Mouse (Mus musculus) limb, embryonic 14.5 days (tissue): Measurements from ENCODE around the gene Acta1. TPM values are rescaled to one million over a fixed set of nuclear protein-coding genes. Genes with fewer than 3 reads are reported as not detected.

Experiments used
- ATAC-seq: fragments of 200-750 bp; cut with Nextera tagmentation; 2 replicates; pipeline ENCODE4 v1.8.0; 2017; ENCODE audit warnings: low read depth, moderate number of reproducible peaks, moderate TSS enrichment; ENCODE audit not compliant: low FRiP score
- DNase-seq: peaks from one replicate; pipeline ENCODE4 v3.0.0-alpha.2; 2015; ENCODE audit warnings: low spot score
- H3K27ac ChIP-seq: fragments of 300-500 bp; sonication (generic); replicated peaks from 2 replicates; pipeline ENCODE4 v1.5.1; 2014; ENCODE audit warnings: low read depth, mild to moderate bottlenecking, low read length, moderate library complexity, mixed read lengths
- H3K27me3 ChIP-seq: fragments of 300-500 bp; sonication (generic); 2 replicates; pipeline ENCODE4 v1.6.1; 2014; ENCODE audit warnings: low read length, mixed read lengths; ENCODE audit not compliant: control insufficient read depth, insufficient read depth
- H3K36me3 ChIP-seq: fragments of 300-500 bp; sonication (generic); 2 replicates; pipeline ENCODE4 v1.6.1; 2014; ENCODE audit warnings: mild to moderate bottlenecking, low read length, moderate library complexity, mixed read lengths; ENCODE audit not compliant: control insufficient read depth, insufficient read depth
- H3K4me1 ChIP-seq: fragments of 300-500 bp; sonication (generic); 2 replicates; pipeline ENCODE4 v1.6.1; 2014; ENCODE audit warnings: antibody characterized with exemption, low read length, mixed read lengths; ENCODE audit not compliant: control insufficient read depth, insufficient read depth
- H3K4me2 ChIP-seq: fragments of 300-500 bp; sonication (generic); replicated peaks from 2 replicates; pipeline ENCODE4 v1.6.1; 2014; ENCODE audit warnings: low read depth, mild to moderate bottlenecking, low read length, moderate library complexity; ENCODE audit not compliant: severe bottlenecking
- H3K4me3 ChIP-seq: fragments of 300-500 bp; sonication (generic); replicated peaks from 2 replicates; pipeline ENCODE4 v1.5.1; 2014; ENCODE audit warnings: low read length
- H3K9ac ChIP-seq: fragments of 300-500 bp; sonication (generic); 2 replicates; pipeline ENCODE4 v1.6.1; 2014; ENCODE audit warnings: mild to moderate bottlenecking, low read depth, low read length, moderate library complexity; ENCODE audit not compliant: severe bottlenecking
- H3K9me3 ChIP-seq: fragments of 300-500 bp; sonication (generic); 2 replicates; pipeline ENCODE4 v1.6.1; 2016; ENCODE audit warnings: low read length; ENCODE audit not compliant: control insufficient read depth
- POLR2A ChIP-seq: fragments of 200-500 bp; IDR thresholded peaks from 2 replicates; pipeline ENCODE4 v1.8.0; 2012; ENCODE audit warnings: inconsistent platforms, mild to moderate bottlenecking, moderate library complexity, borderline replicate concordance; ENCODE audit not compliant: insufficient read depth, insufficient read length; ENCODE audit errors: extremely low read depth
- WGBS: fragments of 180-500 bp; shearing (Covaris S2); extraction: QIAGEN DNeasy Blood & Tissue Kit; methylation state at CpG from one replicate; pipeline ENCODE4 v1.1.7; 2014; 5-methylcytosine and 5-hydroxymethylcytosine counted together
- polyA plus RNA-seq, 2 experiments: library from polyadenylated mRNA; depleted of rRNA in 1 of 2; stranded (reverse) in 1 of 2; unstranded in 1 of 2; fragments of >200 nt; fragmentation: Nextera tagmentation in 1 of 2; extraction: Ambion mirVana in 1 of 2; gene quantifications; 2 replicates each; pipeline versions ENCODE4 v1.2.1 to v1.2.3; 2012 to 2014

The Acta1 gene
- polyA plus RNA-seq, 2 experiments, result 847 to 1,005 TPM

- no peaks in the 10 kb centered on the region for H3K36me3 ChIP-seq
- no peaks in the 10 kb centered on the region for H3K27me3 ChIP-seq
- H3K4me2 ChIP-seq, result no peak overlapping the region
- H3K4me3 ChIP-seq, result no peak overlapping the region
- no peak for DNase-seq
- no peak for TF ChIP-seq POLR2A
- 100% methylated on average over 1 of the region's 1 CpGs for WGBS
- no peaks in the 10 kb centered on the region for H3K9me3 ChIP-seq
- no peak overlapping the region for H3K9ac ChIP-seq
- H3K27ac ChIP-seq, result no peak overlapping the region
- ATAC-seq, result no peak
- H3K4me1 ChIP-seq, result 0 out of 2 replicates have a peak, but pooled peaks cover 4% of the 10 kb centered on the region
Observed at GRCm38 (mm10) chr8:123854252-123854651, 40.3 kb downstream of the Acta1 start.

GRCm38 (mm10) chr8:123851590-123851989, 43.0 kb downstream of the Acta1 start:
- TF ChIP-seq POLR2A, result no peak
- H3K4me3 ChIP-seq, result no peak overlapping the region
- no peak overlapping the region for H3K4me2 ChIP-seq
- DNase-seq (no peak), ATAC-seq (no peak)
- H3K36me3 ChIP-seq, result no peaks in the 10 kb centered on the region
- H3K9ac ChIP-seq, result no peak overlapping the region
- H3K27ac ChIP-seq, result no peak overlapping the region
- WGBS, result 46% methylated on average over 5 of the region's 5 CpGs
- H3K9me3 ChIP-seq, result no peaks in the 10 kb centered on the region
- no peaks in the 10 kb centered on the region for H3K4me1 ChIP-seq
- H3K27me3 ChIP-seq, result no peaks in the 10 kb centered on the region

GRCm38 (mm10) chr8:123849352-123849751, 45.2 kb downstream of the Acta1 start:
- no peaks in the 10 kb centered on the region for H3K36me3 ChIP-seq
- no peak overlapping the region for H3K4me2 ChIP-seq
- H3K27ac ChIP-seq, result no peak overlapping the region
- TF ChIP-seq POLR2A, result no peak
- 85% methylated on average over 4 of the region's 4 CpGs for WGBS
- H3K4me3 ChIP-seq, result no peak overlapping the region
- no peak for DNase-seq
- ATAC-seq, result no peak
- no peak overlapping the region for H3K9ac ChIP-seq
- H3K9me3 ChIP-seq, result no peaks in the 10 kb centered on the region
- H3K4me1 ChIP-seq, result no peaks in the 10 kb centered on the region
- no peaks in the 10 kb centered on the region for H3K27me3 ChIP-seq

- no peak for ATAC-seq
- no peaks in the 10 kb centered on the region for H3K4me1 ChIP-seq
- no peak overlapping the region for H3K27ac ChIP-seq
Observed at GRCm38 (mm10) chr8:123847546-123847945, 47.0 kb downstream of the Acta1 start.

GRCm38 (mm10) chr8:123846509-123846908, 48.0 kb downstream of the Acta1 start:
- H3K4me3 ChIP-seq, result no peak overlapping the region
- no peak overlapping the region for H3K9ac ChIP-seq
- H3K9me3 ChIP-seq, result no peaks in the 10 kb centered on the region
- no peak overlapping the region for H3K27ac ChIP-seq
- no peaks in the 10 kb centered on the region for H3K4me1 ChIP-seq
- DNase-seq (no peak), ATAC-seq (no peak)
- no peaks in the 10 kb centered on the region for H3K36me3 ChIP-seq
- WGBS, result 89% methylated on average over 12 of the region's 12 CpGs
- no peak for TF ChIP-seq POLR2A
- no peaks in the 10 kb centered on the region for H3K27me3 ChIP-seq
- H3K4me2 ChIP-seq, result no peak overlapping the region

More at GRCm38 (mm10) chr8:123847546-123847945, 47.0 kb downstream of the Acta1 start:
- 63% methylated on average over 3 of the region's 3 CpGs for WGBS
- no peaks in the 10 kb centered on the region for H3K36me3 ChIP-seq
- no peak overlapping the region for H3K9ac ChIP-seq
- no peak for DNase-seq
- H3K9me3 ChIP-seq, result no peaks in the 10 kb centered on the region
- H3K4me3 ChIP-seq, result no peak overlapping the region
- no peaks in the 10 kb centered on the region for H3K27me3 ChIP-seq
- TF ChIP-seq POLR2A, result no peak
- H3K4me2 ChIP-seq, result no peak overlapping the region

- WGBS, result 84% methylated on average over 10 of the region's 10 CpGs
- TF ChIP-seq POLR2A, result no peak
- no peaks in the 10 kb centered on the region for H3K27me3 ChIP-seq
- H3K4me3 ChIP-seq, result no peak overlapping the region
- no peak overlapping the region for H3K4me2 ChIP-seq
- no peak for DNase-seq
- H3K9ac ChIP-seq, result no peak overlapping the region
- H3K4me1 ChIP-seq, result no peaks in the 10 kb centered on the region
- H3K9me3 ChIP-seq, result no peaks in the 10 kb centered on the region
- H3K27ac ChIP-seq, result no peak overlapping the region
- no peak for ATAC-seq
- no peaks in the 10 kb centered on the region for H3K36me3 ChIP-seq
Observed at GRCm38 (mm10) chr8:123845991-123846390, 48.6 kb downstream of the Acta1 start.
